Mouse (Mus musculus): Measurements from ENCODE around the gene Mypop. TPM values are rescaled to one million over a fixed set of nuclear protein-coding genes. Genes with fewer than 3 reads are reported as not detected.
A peak's percentile ranks its signal among the peaks of the same experiment; 100 is the strongest.

The Mypop gene
- polyA plus RNA-seq, 1 experiment from 2014 or later: 1.1 TPM

DNA sequence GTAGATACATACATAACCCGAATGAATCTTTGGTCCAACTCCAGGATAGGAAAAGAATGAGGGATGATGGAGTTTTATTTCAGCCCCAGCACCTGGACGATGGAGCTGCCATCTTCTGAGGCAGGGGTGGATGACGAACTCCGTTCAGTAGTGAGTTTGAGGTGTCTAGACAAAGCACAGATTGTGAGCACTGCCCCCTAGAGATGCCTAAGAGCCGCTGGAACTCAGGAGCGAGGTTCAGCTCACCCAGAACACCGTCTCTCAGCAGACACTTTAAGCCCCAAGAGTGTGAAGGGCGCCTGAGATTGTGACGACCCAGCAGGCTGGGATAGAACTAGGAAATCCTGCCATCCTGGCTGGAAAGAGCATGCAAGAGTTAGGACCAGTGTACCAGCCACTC lies 7.8 kb downstream of the Mypop start:
- Histone ChIP-seq H3K9me3 (ENCODE audit: control insufficient read depth) (no peaks in the 10 kb centered on the region), H3K27me3 (replicated peaks; ENCODE audit: control insufficient read depth, insufficient read depth, low read length) (no peaks in the 10 kb centered on the region), H3K27ac (ENCODE audit: low read depth, low read length) (no peak overlapping the region), H3K4me3 (ENCODE audit: low read depth, low read length) (no peak overlapping the region), H3K4me2 (replicated peaks; ENCODE audit: low read depth) (no peak overlapping the region), H3K9ac (ENCODE audit: low read depth, low read length) (no peak overlapping the region), H3K4me1 (replicated peaks; ENCODE audit: control insufficient read depth, insufficient read depth, low read length) (no peaks in the 10 kb centered on the region), H3K36me3 (ENCODE audit: control insufficient read depth, insufficient read depth) (peaks cover 10% of the 10 kb centered on the region; the same call in 1 of the 2 replicates)
- WGBS: 50% methylated on average over 9 of the region's 9 CpGs
- no peak for ATAC-seq
- TF ChIP-seq CTCF (IDR thresholded peaks at IDR 0.05; ENCODE audit: low read depth): peak; percentile 47

DNA sequence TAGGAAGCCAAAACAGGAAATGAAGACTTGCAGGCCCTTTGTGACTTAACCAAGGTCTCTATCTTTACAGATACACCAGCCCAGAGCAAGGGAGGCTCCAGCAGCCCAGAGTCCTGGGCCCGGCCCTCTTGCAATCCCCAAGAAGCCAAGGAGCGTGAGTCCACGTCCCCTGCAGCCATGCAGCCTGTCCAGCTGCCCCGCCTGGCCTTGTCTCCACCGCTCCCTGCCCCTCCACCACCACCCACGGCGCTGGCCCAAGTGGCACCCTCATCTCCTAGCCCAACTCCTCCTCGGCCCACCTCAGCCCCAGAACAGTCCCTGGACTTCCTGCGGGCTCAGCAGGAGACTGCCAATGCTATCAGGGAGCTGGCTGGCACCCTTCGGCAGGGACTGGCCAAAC lies 9.4 kb downstream of the Mypop start:
- Histone ChIP-seq H3K36me3 (ENCODE audit: control insufficient read depth, insufficient read depth) (peaks cover 9% of the 10 kb centered on the region), H3K27me3 (replicated peaks; ENCODE audit: control insufficient read depth, insufficient read depth, low read length) (no peaks in the 10 kb centered on the region), H3K4me2 (replicated peaks; ENCODE audit: low read depth) (peak overlapping the region; percentile 58), H3K27ac (ENCODE audit: low read depth, low read length) (no peak overlapping the region), H3K4me1 (replicated peaks; ENCODE audit: control insufficient read depth, insufficient read depth, low read length) (peaks cover 6% of the 10 kb centered on the region), H3K9ac (ENCODE audit: low read depth, low read length) (0 out of 2 replicates have a peak overlapping the region, but pooled peaks have one; percentile 31), H3K4me3 (ENCODE audit: low read depth, low read length) (peak overlapping the region; percentile 24), H3K9me3 (ENCODE audit: control insufficient read depth) (no peaks in the 10 kb centered on the region)
- 52% methylated on average over 10 of the region's 10 CpGs for WGBS
- no peak for ATAC-seq
- no peak for TF ChIP-seq CTCF (IDR thresholded peaks at IDR 0.05; ENCODE audit: low read depth)

- Histone ChIP-seq H3K9me3 (ENCODE audit: control insufficient read depth) (no peaks in the 10 kb centered on the region), H3K4me1 (replicated peaks; ENCODE audit: control insufficient read depth, insufficient read depth, low read length) (peaks cover 14% of the 10 kb centered on the region), H3K36me3 (ENCODE audit: control insufficient read depth, insufficient read depth) (peaks cover 11% of the 10 kb centered on the region; the same call in 1 of the 2 replicates), H3K27ac (ENCODE audit: low read depth, low read length) (peak overlapping the region; percentile 58), H3K9ac (ENCODE audit: low read depth, low read length) (0 out of 2 replicates have a peak overlapping the region, but pooled peaks have one; percentile 31), H3K27me3 (replicated peaks; ENCODE audit: control insufficient read depth, insufficient read depth, low read length) (no peaks in the 10 kb centered on the region), H3K4me2 (replicated peaks; ENCODE audit: low read depth) (peak overlapping the region; percentile 58), H3K4me3 (ENCODE audit: low read depth, low read length) (peak overlapping the region; percentile 24)
- ATAC-seq: no peak
- TF ChIP-seq CTCF (IDR thresholded peaks at IDR 0.05; ENCODE audit: low read depth): no peak
- 23% methylated on average over 17 of the region's 18 CpGs for WGBS
These were observed 10.2 kb downstream of the Mypop start for GRCm38 (mm10) chr7:19001066-19001806.

DNA sequence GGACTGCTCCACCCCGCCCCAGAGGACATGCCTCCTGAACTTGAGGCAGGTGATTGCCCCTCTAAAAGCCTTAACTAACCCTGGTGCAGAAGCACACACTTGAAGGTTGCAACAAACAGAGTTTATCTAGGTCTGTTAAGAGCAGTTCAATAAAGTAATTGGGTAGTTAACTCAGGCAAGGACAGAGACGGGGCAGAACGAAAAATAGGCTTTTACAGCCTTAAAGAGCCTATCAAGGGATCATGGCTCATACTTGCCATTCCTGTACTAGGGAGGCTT lies 10.7 kb downstream of the Mypop start:
- 32% methylated on average over 3 of the region's 3 CpGs for WGBS
- no peak overlapping the region for H3K9ac ChIP-seq (ENCODE audit: low read depth, low read length)

DNA sequence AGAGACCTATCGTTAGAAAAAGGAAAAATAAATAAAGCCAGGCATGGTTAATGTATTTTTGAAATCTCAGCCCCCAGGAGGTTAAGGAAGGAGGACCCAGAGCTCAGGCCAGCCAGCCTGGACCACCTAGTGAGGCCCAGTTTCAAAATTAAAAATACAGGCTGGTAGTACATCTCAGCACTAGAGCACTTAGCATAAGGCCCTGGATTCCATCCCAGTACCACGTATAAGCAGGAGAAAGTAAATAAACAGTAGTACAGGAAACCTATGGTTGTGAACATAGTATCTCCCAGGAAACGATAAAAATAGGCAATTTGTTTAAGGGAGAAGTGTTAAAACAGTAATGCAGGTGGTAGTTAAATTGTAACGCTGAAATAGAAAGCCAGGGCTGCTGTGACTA lies 11.1 kb downstream of the Mypop start:
- H3K27ac ChIP-seq (ENCODE audit: low read depth, low read length): peak overlapping the region; percentile 70
- no peak for ATAC-seq
- H3K36me3 ChIP-seq (ENCODE audit: control insufficient read depth, insufficient read depth): peaks cover 11% of the 10 kb centered on the region; the same call in 1 of the 2 replicates
- H3K4me3 ChIP-seq (ENCODE audit: low read depth, low read length): peak overlapping the region; percentile 40; the same call in 1 of the 2 replicates
- peak overlapping the region; percentile 76 for H3K4me2 ChIP-seq (replicated peaks; ENCODE audit: low read depth)
- no peaks in the 10 kb centered on the region for H3K27me3 ChIP-seq (replicated peaks; ENCODE audit: control insufficient read depth, insufficient read depth, low read length)
- TF ChIP-seq CTCF (IDR thresholded peaks at IDR 0.05; ENCODE audit: low read depth): no peak
- H3K4me1 ChIP-seq (replicated peaks; ENCODE audit: control insufficient read depth, insufficient read depth, low read length): peaks cover 15% of the 10 kb centered on the region
- H3K9ac ChIP-seq (ENCODE audit: low read depth, low read length): peak overlapping the region; percentile 64
- H3K9me3 ChIP-seq (ENCODE audit: control insufficient read depth): no peaks in the 10 kb centered on the region
- WGBS: 11% methylated on average over 4 of the region's 4 CpGs

More for the DNA sequence above, 10.7 kb downstream of the Mypop start:
- no peaks in the 10 kb centered on the region for H3K27me3 ChIP-seq (replicated peaks; ENCODE audit: control insufficient read depth, insufficient read depth, low read length)
- no peak overlapping the region for H3K4me3 ChIP-seq (ENCODE audit: low read depth, low read length)
- H3K36me3 ChIP-seq (ENCODE audit: control insufficient read depth, insufficient read depth): peaks cover 11% of the 10 kb centered on the region; the same call in 1 of the 2 replicates
- ATAC-seq: no peak
- no peak for TF ChIP-seq CTCF (IDR thresholded peaks at IDR 0.05; ENCODE audit: low read depth)
- H3K27ac ChIP-seq (ENCODE audit: low read depth, low read length): peak overlapping the region; percentile 58; the same call in 1 of the 2 replicates
- H3K9me3 ChIP-seq (ENCODE audit: control insufficient read depth): no peaks in the 10 kb centered on the region
- H3K4me1 ChIP-seq (replicated peaks; ENCODE audit: control insufficient read depth, insufficient read depth, low read length): peaks cover 15% of the 10 kb centered on the region
- peak overlapping the region; percentile 58; the same call in 1 of the 2 replicates for H3K4me2 ChIP-seq (replicated peaks; ENCODE audit: low read depth)

GRCm38 (mm10) chr7:19002848-19003498 lies 11.9 kb downstream of the Mypop start:
- Histone ChIP-seq H3K36me3 (ENCODE audit: control insufficient read depth, insufficient read depth) (peaks cover 11% of the 10 kb centered on the region; the same call in 1 of the 2 replicates), H3K4me2 (replicated peaks; ENCODE audit: low read depth) (peak overlapping the region; percentile 76), H3K27me3 (replicated peaks; ENCODE audit: control insufficient read depth, insufficient read depth, low read length) (no peaks in the 10 kb centered on the region), H3K9ac (ENCODE audit: low read depth, low read length) (peak overlapping the region; percentile 64), H3K4me3 (ENCODE audit: low read depth, low read length) (peak overlapping the region; percentile 40), H3K4me1 (replicated peaks; ENCODE audit: control insufficient read depth, insufficient read depth, low read length) (peaks cover 15% of the 10 kb centered on the region), H3K9me3 (ENCODE audit: control insufficient read depth) (no peaks in the 10 kb centered on the region), H3K27ac (ENCODE audit: low read depth, low read length) (peak overlapping the region; percentile 70)
- peak; percentile 42 for ATAC-seq
- WGBS: 2% methylated on average over 17 of the region's 17 CpGs
- no peak for TF ChIP-seq CTCF (IDR thresholded peaks at IDR 0.05; ENCODE audit: low read depth)
